Mouse (Mus musculus) stomach, embryonic 16.5 days (tissue): ENCODE measurements at regions not wholly inside any gene's neighbourhood (a gene's known extent, or its start where the extent isn't known, plus 50 kb on each side); places are given as distances from the start of the nearest gene placed in this dataset.

Experiments
- ATAC-seq: fragments of 200-750 bp; cut with Nextera tagmentation; 2 replicates; pipeline ENCODE4 v1.8.0; 2017; ENCODE audit warnings: moderate number of reproducible peaks, moderate TSS enrichment; ENCODE audit not compliant: insufficient read depth, low FRiP score
- H3K27ac ChIP-seq: fragments of 300-500 bp; sonication (generic); 2 replicates; pipeline ENCODE4 v1.5.1; 2014; ENCODE audit warnings: low read length
- H3K27me3 ChIP-seq: fragments of 300-500 bp; sonication (generic); 2 replicates; pipeline ENCODE4 v1.6.1; 2014; ENCODE audit warnings: low read length, control low read depth, mixed read lengths; ENCODE audit not compliant: control insufficient read depth, insufficient read depth
- H3K36me3 ChIP-seq: fragments of 300-500 bp; sonication (generic); 2 replicates; pipeline ENCODE4 v1.6.1; 2014; ENCODE audit warnings: low read length; ENCODE audit not compliant: control insufficient read depth, insufficient read depth
- H3K4me1 ChIP-seq: fragments of 300-500 bp; sonication (generic); 2 replicates; pipeline ENCODE4 v1.6.1; 2014; ENCODE audit warnings: low read length, control low read depth, mixed read lengths; ENCODE audit not compliant: control insufficient read depth, insufficient read depth
- H3K4me2 ChIP-seq: fragments of 300-500 bp; sonication (generic); 2 replicates; pipeline ENCODE4 v1.6.1; 2014; ENCODE audit warnings: low read depth, low read length, mixed read lengths
- H3K4me3 ChIP-seq: fragments of 300-500 bp; sonication (generic); replicated peaks from 2 replicates; pipeline ENCODE4 v1.5.1; 2014; ENCODE audit warnings: mild to moderate bottlenecking, low read length
- H3K9ac ChIP-seq: fragments of 300-500 bp; sonication (generic); 2 replicates; pipeline ENCODE4 v1.6.1; 2014; ENCODE audit warnings: low read length
- H3K9me3 ChIP-seq: fragments of 300-500 bp; sonication (generic); replicated peaks from 2 replicates; pipeline ENCODE4 v1.6.1; 2016; ENCODE audit warnings: low read length, control low read depth; ENCODE audit not compliant: control insufficient read depth
- WGBS: fragments of 180-500 bp; shearing (Covaris S2); extraction: QIAGEN DNeasy Blood & Tissue Kit; methylation state at CpG from one replicate; pipeline ENCODE4 v1.1.7; 2014; 5-methylcytosine and 5-hydroxymethylcytosine counted together

- Histone ChIP-seq H3K4me3 (no peak overlapping the region), H3K27me3 (no peaks in the 10 kb centered on the region), H3K9ac (no peak overlapping the region)
Measured at GRCm38 (mm10) chr10:37247121-37247520, 108.4 kb upstream of the Marcks start.

GRCm38 (mm10) chr10:37243136-37243535 lies 104.4 kb upstream of the Marcks start:
- Histone ChIP-seq H3K4me1 (peaks cover 14% of the 10 kb centered on the region), H3K27me3 (no peaks in the 10 kb centered on the region), H3K4me3 (no peak overlapping the region), H3K9me3 (no peaks in the 10 kb centered on the region), H3K9ac (no peak overlapping the region), H3K36me3 (no peaks in the 10 kb centered on the region), H3K4me2 (no peak overlapping the region), H3K27ac (no peak overlapping the region)
- WGBS = 93% methylated on average over 2 of the region's 2 CpGs
- ATAC-seq = no peak

More at GRCm38 (mm10) chr10:37247121-37247520, 108.4 kb upstream of the Marcks start:
- Histone ChIP-seq H3K4me2 (no peak overlapping the region), H3K4me1 (peaks cover 12% of the 10 kb centered on the region), H3K27ac (no peak overlapping the region), H3K36me3 (no peaks in the 10 kb centered on the region), H3K9me3 (no peaks in the 10 kb centered on the region)
- no peak for ATAC-seq

- 36% methylated on average over 4 of the region's 4 CpGs for WGBS
- peak overlapping the region; percentile 25; the same call in 1 of the 2 replicates for H3K27ac ChIP-seq
- no peak overlapping the region for H3K4me2 ChIP-seq
- no peaks in the 10 kb centered on the region for H3K27me3 ChIP-seq
- no peaks in the 10 kb centered on the region for H3K36me3 ChIP-seq
- peaks cover 14% of the 10 kb centered on the region for H3K4me1 ChIP-seq
- ATAC-seq = 0 out of 2 replicates have a peak, but pooled peaks have one; percentile 28
- no peak overlapping the region for H3K4me3 ChIP-seq
- H3K9me3 ChIP-seq = no peaks in the 10 kb centered on the region
- no peak overlapping the region for H3K9ac ChIP-seq
Measured at GRCm38 (mm10) chr10:37241821-37242263, 103.1 kb upstream of the Marcks start.

GRCm38 (mm10) chr10:37240634-37241033 lies 101.9 kb upstream of the Marcks start:
- Histone ChIP-seq H3K9ac (no peak overlapping the region), H3K4me3 (no peak overlapping the region), H3K27ac (no peak overlapping the region), H3K36me3 (no peaks in the 10 kb centered on the region), H3K9me3 (no peaks in the 10 kb centered on the region), H3K4me1 (peaks cover 24% of the 10 kb centered on the region), H3K27me3 (no peaks in the 10 kb centered on the region), H3K4me2 (no peak overlapping the region)
- ATAC-seq = peak; percentile 68; the same call in 1 of the 2 replicates
- WGBS = 20% methylated on average over 4 of the region's 4 CpGs

GRCm38 (mm10) chr10:37240201-37240600 lies 101.5 kb upstream of the Marcks start:
- Histone ChIP-seq H3K4me3 (no peak overlapping the region), H3K9me3 (no peaks in the 10 kb centered on the region), H3K27ac (no peak overlapping the region), H3K4me1 (peaks cover 24% of the 10 kb centered on the region), H3K9ac (no peak overlapping the region), H3K27me3 (no peaks in the 10 kb centered on the region), H3K4me2 (no peak overlapping the region), H3K36me3 (no peaks in the 10 kb centered on the region)
- ATAC-seq = no peak
- WGBS = 53% methylated on average over 3 of the region's 3 CpGs

GRCm38 (mm10) chr10:37236001-37236822 lies 97.5 kb upstream of the Marcks start:
- H3K9me3 ChIP-seq = no peaks in the 10 kb centered on the region
- no peak overlapping the region for H3K9ac ChIP-seq
- no peaks in the 10 kb centered on the region for H3K36me3 ChIP-seq
- peaks cover 21% of the 10 kb centered on the region for H3K4me1 ChIP-seq
- H3K4me3 ChIP-seq = no peak overlapping the region
- H3K27me3 ChIP-seq = no peaks in the 10 kb centered on the region
- peak overlapping the region; percentile 42; the same call in 1 of the 2 replicates for H3K27ac ChIP-seq
- no peak overlapping the region for H3K4me2 ChIP-seq
- 49% methylated on average over 4 of the region's 4 CpGs for WGBS
- peak; percentile 14; the same call in 1 of the 2 replicates for ATAC-seq

- H3K27me3 ChIP-seq = no peaks in the 10 kb centered on the region
- H3K27ac ChIP-seq = peak overlapping the region; percentile 32; the same call in 1 of the 2 replicates
- 0 out of 2 replicates have a peak overlapping the region, but pooled peaks have one; percentile 4 for H3K4me3 ChIP-seq
Measured at GRCm38 (mm10) chr10:37231936-37232556, 93.3 kb upstream of the Marcks start.

GRCm38 (mm10) chr10:37231159-37231558 lies 92.4 kb upstream of the Marcks start:
- Histone ChIP-seq H3K4me2 (no peak overlapping the region), H3K27ac (no peak overlapping the region), H3K27me3 (no peaks in the 10 kb centered on the region), H3K9ac (no peak overlapping the region), H3K9me3 (no peaks in the 10 kb centered on the region), H3K4me1 (peaks cover 9% of the 10 kb centered on the region; the same call in 1 of the 2 replicates), H3K36me3 (no peaks in the 10 kb centered on the region), H3K4me3 (no peak overlapping the region)
- ATAC-seq = 0 out of 2 replicates have a peak, but pooled peaks have one; percentile 17
- 89% methylated on average over 6 of the region's 6 CpGs for WGBS

More at GRCm38 (mm10) chr10:37231936-37232556, 93.3 kb upstream of the Marcks start:
- no peaks in the 10 kb centered on the region for H3K36me3 ChIP-seq
- ATAC-seq = peak; percentile 77; the same call in 1 of the 2 replicates
- H3K9ac ChIP-seq = 0 out of 2 replicates have a peak overlapping the region, but pooled peaks have one; percentile 34
- WGBS = 11% methylated on average over 11 of the region's 12 CpGs
- peak overlapping the region; percentile 32 for H3K4me2 ChIP-seq
- H3K9me3 ChIP-seq = no peaks in the 10 kb centered on the region
- peaks cover 16% of the 10 kb centered on the region; the same call in 1 of the 2 replicates for H3K4me1 ChIP-seq

GRCm38 (mm10) chr10:37227889-37228288 lies 89.2 kb upstream of the Marcks start:
- Histone ChIP-seq H3K27ac (no peak overlapping the region), H3K9ac (no peak overlapping the region), H3K4me1 (0 out of 2 replicates have a peak, but pooled peaks cover 6% of the 10 kb centered on the region), H3K36me3 (no peaks in the 10 kb centered on the region), H3K4me2 (no peak overlapping the region), H3K9me3 (no peaks in the 10 kb centered on the region), H3K4me3 (no peak overlapping the region), H3K27me3 (no peaks in the 10 kb centered on the region)
- WGBS = 85% methylated on average over 3 of the region's 3 CpGs
- ATAC-seq = no peak
